Mouse (Mus musculus) C2C12 (cell line): Measurements from ENCODE around the gene Tmem178b. TPM values are rescaled to one million over a fixed set of nuclear protein-coding genes. Genes with fewer than 3 reads are reported as not detected.

Experiments used
- H3K27me3 ChIP-seq: one replicate; pipeline ENCODE4 v1.6.1; 2011; ENCODE audit not compliant: control insufficient read depth, insufficient read depth, insufficient read length
- H3K36me3 ChIP-seq: one replicate; pipeline ENCODE4 v1.6.1; 2011; ENCODE audit not compliant: control insufficient read depth, insufficient read depth
- H3K4me3 ChIP-seq: one replicate; pipeline ENCODE4 v1.5.1; 2011; ENCODE audit warnings: mild to moderate bottlenecking, control low read depth; ENCODE audit not compliant: poor library complexity, insufficient read depth, severe bottlenecking
- H3K79me2 ChIP-seq: one replicate; pipeline ENCODE4 v1.6.1; 2011; ENCODE audit not compliant: control insufficient read depth, insufficient read depth
- H3K79me3 ChIP-seq: one replicate; pipeline ENCODE4 v1.6.1; 2011; ENCODE audit warnings: low read depth, control low read depth
- H3ac ChIP-seq: one replicate; pipeline ENCODE3; 2011; ENCODE audit warnings: low read depth; ENCODE audit not compliant: control insufficient read depth, insufficient read length
- CEBPB ChIP-seq: IDR thresholded peaks from one replicate; pipeline ENCODE4 v1.6.1; 2011; ENCODE audit warnings: low read depth, mild to moderate bottlenecking, control low read depth, moderate library complexity
- CTCF ChIP-seq: IDR thresholded peaks from one replicate; pipeline ENCODE4 v1.5.1; 2011; ENCODE audit not compliant: control insufficient read depth, insufficient read depth, insufficient read length
- FOSL1 ChIP-seq: IDR thresholded peaks from one replicate; pipeline ENCODE4 v1.8.0; 2011; ENCODE audit warnings: mild to moderate bottlenecking, low read length; ENCODE audit not compliant: poor library complexity, insufficient read depth, severe bottlenecking
- MAX ChIP-seq: IDR thresholded peaks from one replicate; pipeline ENCODE4 v1.6.1; 2011; ENCODE audit warnings: mild to moderate bottlenecking, control low read depth
- MYOD1 ChIP-seq: IDR thresholded peaks from one replicate; pipeline ENCODE4 v1.6.1; 2011; ENCODE audit warnings: low read depth; ENCODE audit not compliant: control insufficient read depth, insufficient read length
- MYOG ChIP-seq: IDR thresholded peaks from one replicate; pipeline ENCODE4 v1.6.1; 2011; ENCODE audit not compliant: control insufficient read depth, insufficient read length; ENCODE audit errors: extremely low read depth
- USF1 ChIP-seq: IDR thresholded peaks from one replicate; pipeline ENCODE4 v1.6.1; 2011; ENCODE audit warnings: low read depth, mild to moderate bottlenecking, control low read depth, moderate library complexity
- polyA plus RNA-seq: library from polyadenylated mRNA; unstranded; fragments of >200 nt; fragmentation: generic; extraction: Trizol; gene quantifications from one replicate; pipeline ENCODE4 v1.2.1, GENCODE M21; 2012; ENCODE audit warnings: missing spikeins

Tmem178b gene
- polyA plus RNA-seq, 1 experiment: 0.01 TPM

GRCm38 (mm10) chr6:40083726-40084125 is 210.7 kb downstream of the Tmem178b start:
- Histone ChIP-seq H3K79me3 (no peaks in the 10 kb centered on the region), H3ac (no peak overlapping the region), H3K36me3 (no peaks in the 10 kb centered on the region), H3K27me3 (no peaks in the 10 kb centered on the region), H3K4me3 (no peak overlapping the region), H3K79me2 (no peaks in the 10 kb centered on the region)
- no peak for TF ChIP-seq MAX
- no peak for TF ChIP-seq FOSL1
- no peak for TF ChIP-seq CTCF
- TF ChIP-seq MYOD1: no peak
- no peak for TF ChIP-seq CEBPB
- no peak for TF ChIP-seq USF1
- no peak for TF ChIP-seq MYOG

- TF ChIP-seq FOSL1: no peak
- no peak for TF ChIP-seq CEBPB
- TF ChIP-seq CTCF: no peak
- TF ChIP-seq MYOD1: no peak
- TF ChIP-seq MAX: no peak
- TF ChIP-seq MYOG: no peak
- no peak for TF ChIP-seq USF1
- no peaks in the 10 kb centered on the region for H3K79me3 ChIP-seq
Observed at GRCm38 (mm10) chr6:40091250-40091651, 218.2 kb downstream of the Tmem178b start.

GRCm38 (mm10) chr6:40098498-40098897 is 225.4 kb downstream of the Tmem178b start:
- Histone ChIP-seq H3K79me3 (no peaks in the 10 kb centered on the region), H3K27me3 (peaks cover 4% of the 10 kb centered on the region), H3K79me2 (no peaks in the 10 kb centered on the region), H3K4me3 (no peak overlapping the region), H3K36me3 (no peaks in the 10 kb centered on the region), H3ac (no peak overlapping the region)
- no peak for TF ChIP-seq MYOD1
- no peak for TF ChIP-seq CEBPB
- no peak for TF ChIP-seq CTCF

More at GRCm38 (mm10) chr6:40091250-40091651, 218.2 kb downstream of the Tmem178b start:
- peaks cover 3% of the 10 kb centered on the region for H3K27me3 ChIP-seq
- H3K36me3 ChIP-seq: no peaks in the 10 kb centered on the region
- no peak overlapping the region for H3K4me3 ChIP-seq
- no peak overlapping the region for H3ac ChIP-seq
- H3K79me2 ChIP-seq: no peaks in the 10 kb centered on the region

- no peak overlapping the region for H3K4me3 ChIP-seq
- H3K27me3 ChIP-seq: peaks cover 4% of the 10 kb centered on the region
- H3ac ChIP-seq: no peak overlapping the region
- H3K36me3 ChIP-seq: no peaks in the 10 kb centered on the region
- no peaks in the 10 kb centered on the region for H3K79me2 ChIP-seq
- no peak for TF ChIP-seq MYOD1
- TF ChIP-seq CEBPB: peak; percentile 84
- H3K79me3 ChIP-seq: no peaks in the 10 kb centered on the region
Observed at GRCm38 (mm10) chr6:40101785-40102184, 228.7 kb downstream of the Tmem178b start.

- no peaks in the 10 kb centered on the region for H3K79me2 ChIP-seq
- no peak for TF ChIP-seq CTCF
- TF ChIP-seq MAX: no peak
- TF ChIP-seq MYOG: no peak
- H3K79me3 ChIP-seq: no peaks in the 10 kb centered on the region
- H3K4me3 ChIP-seq: no peak overlapping the region
- no peaks in the 10 kb centered on the region for H3K36me3 ChIP-seq
- H3ac ChIP-seq: no peak overlapping the region
- no peaks in the 10 kb centered on the region for H3K27me3 ChIP-seq
Observed at GRCm38 (mm10) chr6:40102863-40103262, 229.8 kb downstream of the Tmem178b start.

- no peak overlapping the region for H3ac ChIP-seq
- H3K36me3 ChIP-seq: no peaks in the 10 kb centered on the region
- TF ChIP-seq MYOD1 (no peak), MYOG (no peak), CEBPB (no peak), FOSL1 (no peak), CTCF (no peak), MAX (no peak), USF1 (no peak)
- H3K4me3 ChIP-seq: no peak overlapping the region
- no peaks in the 10 kb centered on the region for H3K27me3 ChIP-seq
- H3K79me3 ChIP-seq: no peaks in the 10 kb centered on the region
- H3K79me2 ChIP-seq: no peaks in the 10 kb centered on the region
Observed at GRCm38 (mm10) chr6:40110029-40110428, 237.0 kb downstream of the Tmem178b start.

- Histone ChIP-seq H3ac (no peak overlapping the region), H3K4me3 (no peak overlapping the region), H3K79me2 (no peaks in the 10 kb centered on the region), H3K79me3 (no peaks in the 10 kb centered on the region), H3K36me3 (no peaks in the 10 kb centered on the region), H3K27me3 (no peaks in the 10 kb centered on the region)
- TF ChIP-seq FOSL1 (no peak), CTCF (no peak), MYOD1 (no peak), USF1 (no peak), MAX (no peak)
Observed at GRCm38 (mm10) chr6:40110729-40111128, 237.7 kb downstream of the Tmem178b start.
